ENCODE assay signal across 17 mouse cellular contexts in the genomic region with DNA sequence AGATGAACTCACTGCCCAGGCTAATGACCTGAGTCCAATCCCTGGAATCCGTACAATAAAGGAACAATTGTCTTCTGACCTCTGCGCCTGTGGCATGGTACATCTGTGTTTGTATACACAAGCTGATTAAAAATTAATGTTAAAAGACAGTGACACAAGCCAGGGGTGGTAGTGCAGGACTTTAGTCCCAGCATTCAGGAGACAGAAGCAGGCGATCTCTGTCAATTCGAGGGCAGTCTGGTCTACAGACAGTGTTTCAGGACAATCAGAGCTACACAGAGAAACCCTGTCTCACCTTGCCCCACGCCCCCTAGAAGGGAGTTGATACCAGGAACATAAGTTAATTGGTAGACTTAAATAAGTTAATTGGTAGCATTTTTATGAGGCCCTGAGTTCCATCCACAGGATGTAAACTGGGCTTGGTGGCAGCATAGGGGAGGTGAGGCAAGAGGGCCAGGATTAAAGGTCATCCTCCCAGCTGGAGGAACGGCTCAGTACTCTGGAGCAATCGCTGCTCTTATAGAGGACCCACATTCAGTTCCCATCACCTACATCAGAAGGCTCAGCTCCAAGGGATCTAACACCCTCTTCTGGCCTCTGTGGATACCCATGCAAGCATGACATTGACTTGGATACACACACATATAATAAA. TPM values are rescaled to one million over a fixed set of nuclear protein-coding genes. Genes with fewer than 3 reads are reported as not detected.
DNase-seq lines count a peak whose midpoint lies in the region; ATAC-seq and TF ChIP-seq lines count a peak whose summit lies in the region.
"Had no signal": no experiment of that assay in that cellular context is flagged by ENCODE, and none has a peak within 500 bp of the region (broad histone marks: within the 10 kb centered on the region; RNA-seq: fewer than 3 reads in every experiment).

No protein-coding gene starts in this region.

- no peaks in the 10 kb centered on the region for H3K27me3 ChIP-seq in kidney, embryonic 16.5 days (ENCODE audit: insufficient read depth, low read length)
- H3K27me3 ChIP-seq in liver, embryonic 14.5 days (ENCODE audit: control insufficient read depth, insufficient read depth, low read length): no peaks in the 10 kb centered on the region
- no peaks in the 10 kb centered on the region for H3K27me3 ChIP-seq in liver, embryonic 11.5 days (replicated peaks; ENCODE audit: control insufficient read depth, insufficient read depth, low read length)
- H3K27me3 ChIP-seq in intestine, embryonic 16.5 days (replicated peaks; ENCODE audit: control insufficient read depth, insufficient read depth, low read length): no peaks in the 10 kb centered on the region
- H3K27me3 ChIP-seq in liver, postnatal 0 days (ENCODE audit: insufficient read depth, low read length): no peaks in the 10 kb centered on the region
- H3K27me3 ChIP-seq: heart, embryonic 15.5 days had no signal

- no peak overlapping the region for H3K9ac ChIP-seq in kidney, embryonic 16.5 days (replicated peaks; ENCODE audit: low read length)
- H3K9ac ChIP-seq in liver, embryonic 14.5 days (replicated peaks): no peak overlapping the region
- H3K9ac ChIP-seq in liver, embryonic 11.5 days (ENCODE audit: low read depth, low read length): no peak overlapping the region
- no peak overlapping the region for H3K9ac ChIP-seq in intestine, embryonic 16.5 days (ENCODE audit: low read depth, low read length)
- no peak overlapping the region for H3K9ac ChIP-seq in liver, postnatal 0 days (replicated peaks)
- H3K9ac ChIP-seq: heart, embryonic 15.5 days had no signal

- H3K27ac ChIP-seq in kidney, embryonic 16.5 days (ENCODE audit: low read length): no peak overlapping the region
- no peak overlapping the region for H3K27ac ChIP-seq in liver, embryonic 14.5 days
- no peak overlapping the region for H3K27ac ChIP-seq in liver, embryonic 11.5 days (ENCODE audit: low read depth, low read length)
- 0 out of 2 replicates have a peak overlapping the region, but pooled peaks have one; percentile 52 for H3K27ac ChIP-seq in intestine, embryonic 16.5 days (ENCODE audit: low read length)
- H3K27ac ChIP-seq in liver, postnatal 0 days (ENCODE audit: low read depth): peak overlapping the region; percentile 70
- H3K27ac ChIP-seq: heart, adult 2 months; heart, embryonic 15.5 days; macrophage had no signal

- peak; percentile 43 for DNase-seq in kidney, adult 18-20 months
- DNase-seq in liver, embryonic 14.5 days (ENCODE audit: low read depth in 3 of 3, low spot score in 3 of 3): no peak
- DNase-seq in liver, embryonic 11.5 days (ENCODE audit: low spot score): no peak
- no peak for DNase-seq in liver, postnatal 0 days
- DNase-seq in left cerebral cortex, adult 9 months (ENCODE audit: low spot score in 2 of 2): no peak
- DNase-seq: B cell, adult 2 months; gastrocnemius, postnatal 14 days; heart, adult 2 months; heart, postnatal 4 days; thymus, postnatal 36 days had no signal

- H3K36me3 ChIP-seq in kidney, embryonic 16.5 days (ENCODE audit: insufficient read depth, low read length): no peaks in the 10 kb centered on the region
- no peaks in the 10 kb centered on the region for H3K36me3 ChIP-seq in liver, embryonic 14.5 days (replicated peaks; ENCODE audit: control insufficient read depth, insufficient read depth, low read depth)
- no peaks in the 10 kb centered on the region for H3K36me3 ChIP-seq in liver, embryonic 11.5 days (ENCODE audit: control insufficient read depth, insufficient read depth, low read length)
- no peaks in the 10 kb centered on the region for H3K36me3 ChIP-seq in intestine, embryonic 16.5 days (ENCODE audit: control insufficient read depth, insufficient read depth, low read length)
- H3K36me3 ChIP-seq in liver, postnatal 0 days (replicated peaks; ENCODE audit: insufficient read depth, low read length): no peaks in the 10 kb centered on the region
- H3K36me3 ChIP-seq: heart, embryonic 15.5 days had no signal

- no peak for ATAC-seq in kidney, embryonic 16.5 days (ENCODE audit: low FRiP score, low TSS enrichment)
- 0 out of 2 replicates have a peak, but pooled peaks have one; percentile 19 for ATAC-seq in liver, embryonic 14.5 days (ENCODE audit: insufficient read depth)
- ATAC-seq in liver, embryonic 11.5 days (replicated peaks; ENCODE audit: low FRiP score): no peak
- ATAC-seq in intestine, embryonic 16.5 days: peak; percentile 80
- peak; percentile 80 for ATAC-seq in liver, postnatal 0 days
- no peak for ATAC-seq in megakaryocyte, adult 5-6 weeks (ENCODE audit: poor library complexity, severe bottlenecking)
- ATAC-seq: hindbrain, postnatal 0 days had no signal

- no peak for TF ChIP-seq CTCF in liver, embryonic 14.5 days (IDR thresholded peaks at IDR 0.05; ENCODE audit: low read depth)
- TF ChIP-seq CTCF in liver, postnatal 0 days (IDR thresholded peaks at IDR 0.05; ENCODE audit: low read depth): no peak

- no peak overlapping the region for H3K4me2 ChIP-seq in kidney, embryonic 16.5 days (replicated peaks; ENCODE audit: low read depth, low read length)
- no peak overlapping the region for H3K4me2 ChIP-seq in liver, embryonic 14.5 days (ENCODE audit: low read depth)
- no peak overlapping the region for H3K4me2 ChIP-seq in liver, embryonic 11.5 days
- no peak overlapping the region for H3K4me2 ChIP-seq in intestine, embryonic 16.5 days (ENCODE audit: low read depth, low read length)
- no peak overlapping the region for H3K4me2 ChIP-seq in liver, postnatal 0 days (ENCODE audit: low read depth, low read length)
- H3K4me2 ChIP-seq: heart, embryonic 15.5 days; midbrain, embryonic 11.5 days had no signal

- WGBS in kidney, embryonic 16.5 days: 65% methylated on average over 7 of the region's 7 CpGs
- 64% methylated on average over 7 of the region's 7 CpGs for WGBS in liver, embryonic 14.5 days (ENCODE audit: insufficient replicate concordance)
- WGBS in liver, embryonic 11.5 days: 68% methylated on average over 7 of the region's 7 CpGs
- 50% methylated on average over 7 of the region's 7 CpGs for WGBS in intestine, embryonic 16.5 days
- WGBS in liver, postnatal 0 days (ENCODE audit: insufficient replicate concordance): 63% methylated on average over 7 of the region's 7 CpGs

- H3K4me3 ChIP-seq in kidney, embryonic 16.5 days (ENCODE audit: low read length): no peak overlapping the region
- no peak overlapping the region for H3K4me3 ChIP-seq in liver, embryonic 14.5 days (ENCODE audit: insufficient read depth in 1 of 2, low read depth in 2 of 2, low read length in 2 of 2)
- H3K4me3 ChIP-seq in liver, embryonic 11.5 days (ENCODE audit: low read depth, low read length): no peak overlapping the region
- H3K4me3 ChIP-seq in intestine, embryonic 16.5 days (ENCODE audit: low read length): no peak overlapping the region
- H3K4me3 ChIP-seq in liver, postnatal 0 days (ENCODE audit: low read depth, low read length): no peak overlapping the region
- H3K4me3 ChIP-seq: heart, adult 2 months; heart, embryonic 15.5 days had no signal

- no peaks in the 10 kb centered on the region for H3K9me3 ChIP-seq in kidney, embryonic 16.5 days (ENCODE audit: low read length)
- H3K9me3 ChIP-seq in liver, embryonic 14.5 days (ENCODE audit: control insufficient read depth, low read length): no peaks in the 10 kb centered on the region
- no peaks in the 10 kb centered on the region for H3K9me3 ChIP-seq in liver, embryonic 11.5 days (ENCODE audit: control insufficient read depth, low read length)
- H3K9me3 ChIP-seq in intestine, embryonic 16.5 days (ENCODE audit: control insufficient read depth, low read length): no peaks in the 10 kb centered on the region
- no peaks in the 10 kb centered on the region for H3K9me3 ChIP-seq in liver, postnatal 0 days (ENCODE audit: low read length)
- H3K9me3 ChIP-seq: heart, embryonic 15.5 days had no signal

- H3K4me1 ChIP-seq in kidney, embryonic 16.5 days (ENCODE audit: insufficient read depth, low read length): peaks cover 22% of the 10 kb centered on the region
- peaks cover 23 to 44% of the 10 kb centered on the region in 2 experiments for H3K4me1 ChIP-seq in liver, embryonic 14.5 days (replicated peaks; ENCODE audit: control insufficient read depth in 2 of 2, insufficient read depth in 2 of 2, low read length in 1 of 2)
- H3K4me1 ChIP-seq in liver, embryonic 11.5 days (replicated peaks; ENCODE audit: control insufficient read depth, insufficient read depth, low read length): peaks cover 44% of the 10 kb centered on the region
- H3K4me1 ChIP-seq in intestine, embryonic 16.5 days (ENCODE audit: control insufficient read depth, insufficient read depth, low read length): peaks cover 47% of the 10 kb centered on the region
- H3K4me1 ChIP-seq in liver, postnatal 0 days (ENCODE audit: insufficient read depth): peaks cover 39% of the 10 kb centered on the region

- TF ChIP-seq EP300 in liver, embryonic 14.5 days (IDR thresholded peaks at IDR 0.05; ENCODE audit: low read depth): no peak
- peak; percentile 31; the same call in 1 of the 2 replicates for TF ChIP-seq EP300 in liver, postnatal 0 days (IDR thresholded peaks at IDR 0.05; ENCODE audit: low read depth)

RNA-seq across cellular contexts. Expression of a gene that starts 16.5 kb away (rescaled TPM):
- 8.9 and 9.4 TPM in 2 replicates for polyA plus RNA-seq in kidney, embryonic 16.5 days (2015; fragmentation: Nextera tagmentation; extraction: Ambion mirVana)
- polyA plus RNA-seq in liver, embryonic 14.5 days (2012; rRNA removed): 2.3 TPM in 2 replicates
- polyA plus RNA-seq in liver, embryonic 14.5 days (2014; fragmentation: Nextera tagmentation; extraction: Ambion mirVana): 2.3 and 2.7 TPM in 2 replicates
- 8.0 and 11.8 TPM in 2 replicates for polyA plus RNA-seq in liver, embryonic 11.5 days (2014; fragmentation: Nextera tagmentation; extraction: Ambion mirVana)
- polyA plus RNA-seq in intestine, embryonic 16.5 days (2015; fragmentation: Nextera tagmentation; extraction: Ambion mirVana): 7.2 and 8.1 TPM in 2 replicates
- polyA plus RNA-seq in liver, postnatal 0 days (2015; fragmentation: Nextera tagmentation; extraction: Ambion mirVana): 3.2 and 4.2 TPM in 2 replicates
- total RNA-seq in megakaryocyte, adult 5-6 weeks (2015): 62.5 and 80.6 TPM in 2 replicates
- 52.4 and 67.3 TPM in 2 replicates for total RNA-seq in megakaryocyte, adult 5-6 weeks (2017)

Comparison
In these comparisons a context has a peak if more than half of its experiments do, and no peak if none do; other contexts are left out.
1. ATAC-seq: peak in liver, embryonic 14.5 days (single experiment), intestine, embryonic 16.5 days (single experiment) and liver, postnatal 0 days (single experiment); none in kidney, embryonic 16.5 days (single experiment), liver, embryonic 11.5 days (single experiment) and megakaryocyte, adult 5-6 weeks (single experiment).
2. H3K27ac ChIP-seq: peak in intestine, embryonic 16.5 days (single experiment) and liver, postnatal 0 days (single experiment); none in kidney, embryonic 16.5 days (single experiment), liver, embryonic 14.5 days (single experiment) and liver, embryonic 11.5 days (single experiment).